Mouse (Mus musculus) heart, adult 2 months (tissue): ENCODE results near the gene Lrrc45. TPM values are rescaled to one million over a fixed set of nuclear protein-coding genes. Genes with fewer than 3 reads are reported as not detected.

Experiments
- DNase-seq, 2 experiments: peaks; one replicate each; pipeline ENCODE4 v3.0.0; 2021
- H3K27ac ChIP-seq: fragments of 200-600 bp; 2 replicates; pipeline ENCODE4 v1.8.1; 2022
- H3K27me3 ChIP-seq: fragments of 200-500 bp; 2 replicates; pipeline ENCODE4 v1.6.1; 2012; ENCODE audit warnings: mild to moderate bottlenecking, low read length, inconsistent platforms, mixed read lengths; ENCODE audit not compliant: control insufficient read depth, insufficient read depth
- H3K36me3 ChIP-seq: fragments of 200-500 bp; 2 replicates; pipeline ENCODE4 v1.6.1; 2012; ENCODE audit warnings: low read length, inconsistent platforms; ENCODE audit not compliant: control insufficient read depth, insufficient read depth
- H3K4me1 ChIP-seq: fragments of 200-500 bp; 2 replicates; pipeline ENCODE4 v1.6.1; 2011; ENCODE audit warnings: low read length; ENCODE audit not compliant: control insufficient read depth, insufficient read depth
- H3K4me3 ChIP-seq: fragments of 200-600 bp; 2 replicates; pipeline ENCODE4 v1.8.1; 2022
- H3K79me2 ChIP-seq: fragments of 200-500 bp; replicated peaks from 2 replicates; pipeline ENCODE4 v1.6.1; 2012; ENCODE audit warnings: mild to moderate bottlenecking, inconsistent platforms, low read length, moderate library complexity, mixed read lengths; ENCODE audit not compliant: control insufficient read depth, insufficient read depth
- H3K9ac ChIP-seq: fragments of 200-500 bp; 2 replicates; pipeline ENCODE4 v1.6.1; 2012; ENCODE audit warnings: low read depth, mild to moderate bottlenecking, control low read depth, inconsistent platforms, low read length, mixed read lengths
- CTCF ChIP-seq: fragments of 200-600 bp; IDR thresholded peaks from 2 replicates; pipeline ENCODE4 v1.8.1; 2022; ENCODE audit warnings: antibody characterized with exemption, mild to moderate bottlenecking, moderate library complexity
- EP300 ChIP-seq: fragments of 200-500 bp; IDR thresholded peaks from 2 replicates; pipeline ENCODE4 v1.6.1; 2011; ENCODE audit warnings: low read depth, low read length, control low read depth; ENCODE audit not compliant: insufficient read depth
- POLR2A ChIP-seq: fragments of 200-500 bp; IDR thresholded peaks from 2 replicates; pipeline ENCODE4 v1.6.1; 2011; ENCODE audit warnings: mild to moderate bottlenecking, low read depth, low read length, control low read depth; ENCODE audit not compliant: insufficient read depth
- WGBS: fragments of 180-500 bp; shearing (Covaris S2); methylation state at CpG from one replicate; pipeline ENCODE4 v1.1.7; 2018; 5-methylcytosine and 5-hydroxymethylcytosine counted together
- intact Hi-C: fragments of 180-260 bp; cut with DNase I; formaldehyde crosslinking; loops from one replicate; pipeline ENCODE4 v1.15.1; 2025
- polyA plus RNA-seq: library from polyadenylated mRNA; depleted of rRNA; stranded (reverse); fragments of >200 nt; gene quantifications from 2 replicates; pipeline ENCODE4 v1.2.3, GENCODE M21; 2012
- total RNA-seq, 2 experiments: library from RNA; stranded (reverse); gene quantifications; 2 replicates each; pipeline ENCODE4 v1.2.3; 2021

The Lrrc45 gene
- total and polyA plus RNA-seq, 3 experiments = 4.2 to 12.7 (median 4.5) TPM

- Histone ChIP-seq H3K9ac (no peak within 1 kb of the TSS; the same call in 1 of the 2 replicates), H3K36me3 (no peaks in the 10 kb centered on the region), H3K27me3 (no peaks in the 10 kb centered on the region), H3K79me2 (no peaks in the 10 kb centered on the region), H3K4me3 (no peak within 1 kb of the TSS), H3K27ac (no peak within 1 kb of the TSS), H3K4me1 (peaks cover 15% of the 10 kb centered on the region)
- intact Hi-C loops = no loop called here
- TF ChIP-seq POLR2A = peak; percentile 47; the same call in 1 of the 2 replicates
- TF ChIP-seq CTCF = peak; percentile 27
- TF ChIP-seq EP300 = peak; percentile 82; the same call in 1 of the 2 replicates
- DNase-seq = peak; percentile 59 to 67
- whole genome bisulfite sequencing = 51% methylated on average over 12 of the region's 12 CpGs
Observed at GRCm38 (mm10) chr11:120731858-120732680, 18.3 kb downstream of the Lrrc45 start, which contains the start of gene Cbr2. TSS of gene Cbr2 (minus strand) at chr11:120732114.

DNA sequence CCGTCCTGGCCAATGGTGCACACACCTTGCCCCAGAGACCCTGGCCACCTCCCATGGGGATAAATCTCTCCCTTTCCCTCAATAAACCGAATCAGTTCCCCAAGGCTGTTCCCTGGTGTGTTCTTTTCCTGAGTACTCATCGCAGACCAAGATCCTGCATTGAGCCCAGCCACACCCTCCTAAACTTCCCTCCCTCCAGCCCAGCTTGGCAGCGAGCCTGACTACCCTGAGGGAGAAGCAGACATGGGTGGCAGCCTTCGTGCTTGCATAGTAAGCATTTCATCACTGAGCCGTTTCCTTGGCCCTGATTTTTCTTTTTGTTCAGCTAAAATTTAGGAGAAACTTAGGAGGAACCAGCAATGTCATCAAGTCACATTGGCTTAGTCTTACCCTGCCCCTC, 19.8 kb downstream of the Lrrc45 start:
- WGBS = 28% methylated on average over 6 of the region's 6 CpGs
- intact Hi-C loops = no loop called here

DNA sequence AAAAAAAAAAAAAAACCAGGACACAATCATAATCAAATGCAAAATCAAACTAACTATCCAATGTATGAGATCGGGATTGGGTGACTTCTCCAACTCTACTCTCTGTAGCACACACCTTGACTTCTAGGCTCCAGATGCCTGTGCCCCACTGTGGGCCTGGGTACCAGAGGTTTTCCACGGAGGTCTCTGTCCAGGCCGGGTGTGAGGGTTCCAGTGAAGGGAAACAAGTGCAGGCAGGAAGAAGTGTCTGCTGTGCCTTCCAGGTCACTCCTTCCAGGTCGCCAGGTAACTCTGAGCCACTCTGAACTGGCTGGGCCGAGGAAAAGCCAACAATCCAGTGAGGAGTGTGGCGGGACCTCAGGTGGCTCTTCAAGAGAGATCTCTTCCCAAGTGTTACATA, 22.7 kb downstream of the Lrrc45 start:
- WGBS = 69% methylated on average over 6 of the region's 6 CpGs
- Histone ChIP-seq H3K4me1 (peaks cover 14% of the 10 kb centered on the region), H3K4me3 (no peak overlapping the region), H3K79me2 (no peaks in the 10 kb centered on the region), H3K27me3 (no peaks in the 10 kb centered on the region), H3K27ac (no peak overlapping the region), H3K9ac (no peak overlapping the region), H3K36me3 (no peaks in the 10 kb centered on the region)
- no peak for DNase-seq
- TF ChIP-seq CTCF = no peak
- no peak for TF ChIP-seq POLR2A
- TF ChIP-seq EP300 = no peak
- intact Hi-C loops = no loop called here

More for the DNA sequence above, 19.8 kb downstream of the Lrrc45 start:
- Histone ChIP-seq H3K79me2 (no peaks in the 10 kb centered on the region), H3K36me3 (no peaks in the 10 kb centered on the region), H3K4me1 (peaks cover 15% of the 10 kb centered on the region), H3K27ac (no peak overlapping the region), H3K27me3 (no peaks in the 10 kb centered on the region), H3K4me3 (no peak overlapping the region), H3K9ac (no peak overlapping the region)
- TF ChIP-seq EP300 (peak; percentile 45; the same call in 1 of the 2 replicates), POLR2A (no peak), CTCF (no peak)
- DNase-seq = peak; percentile 57 to 75

DNA sequence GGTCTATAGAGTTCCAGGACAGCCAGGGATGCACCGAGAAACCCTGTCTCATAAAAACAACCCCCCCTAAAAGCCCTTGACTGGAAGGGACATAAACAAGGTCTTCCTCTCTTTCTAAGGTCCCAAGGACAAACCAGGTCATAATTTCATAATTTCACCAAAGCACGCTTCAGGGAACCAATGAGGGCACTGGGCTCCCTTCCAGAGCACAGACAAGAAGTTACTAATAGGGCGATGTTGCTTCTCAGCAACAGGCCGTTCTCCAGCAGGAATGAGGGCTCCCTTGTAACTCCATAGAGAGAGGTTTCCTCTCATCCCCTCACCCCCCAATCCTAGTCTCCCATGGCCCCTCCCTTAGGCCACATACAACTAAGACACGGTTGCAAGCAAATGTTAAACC, 27.3 kb downstream of the Lrrc45 start:
- Histone ChIP-seq H3K27me3 (no peaks in the 10 kb centered on the region), H3K36me3 (no peaks in the 10 kb centered on the region), H3K79me2 (no peaks in the 10 kb centered on the region), H3K9ac (no peak overlapping the region), H3K4me1 (no peaks in the 10 kb centered on the region), H3K27ac (no peak overlapping the region), H3K4me3 (no peak overlapping the region)
- no peak for DNase-seq
- TF ChIP-seq POLR2A = no peak
- no peak for TF ChIP-seq CTCF
- no peak for TF ChIP-seq EP300
- intact Hi-C loops = no loop called here
- WGBS = 81% methylated on average over 5 of the region's 5 CpGs

- intact Hi-C loops = no loop called here
- TF ChIP-seq CTCF (no peak), POLR2A (no peak), EP300 (no peak)
- H3K4me3 ChIP-seq = no peak overlapping the region
- H3K4me1 ChIP-seq = peaks cover 7% of the 10 kb centered on the region
- no peak for DNase-seq
- WGBS = 80% methylated on average over 7 of the region's 7 CpGs
- H3K79me2 ChIP-seq = no peaks in the 10 kb centered on the region
- H3K27ac ChIP-seq = no peak overlapping the region
- H3K36me3 ChIP-seq = peaks cover 3% of the 10 kb centered on the region; the same call in 1 of the 2 replicates
- no peaks in the 10 kb centered on the region for H3K27me3 ChIP-seq
- no peak overlapping the region for H3K9ac ChIP-seq
Observed at GRCm38 (mm10) chr11:120744121-120744701, 30.5 kb downstream of the Lrrc45 start.

DNA sequence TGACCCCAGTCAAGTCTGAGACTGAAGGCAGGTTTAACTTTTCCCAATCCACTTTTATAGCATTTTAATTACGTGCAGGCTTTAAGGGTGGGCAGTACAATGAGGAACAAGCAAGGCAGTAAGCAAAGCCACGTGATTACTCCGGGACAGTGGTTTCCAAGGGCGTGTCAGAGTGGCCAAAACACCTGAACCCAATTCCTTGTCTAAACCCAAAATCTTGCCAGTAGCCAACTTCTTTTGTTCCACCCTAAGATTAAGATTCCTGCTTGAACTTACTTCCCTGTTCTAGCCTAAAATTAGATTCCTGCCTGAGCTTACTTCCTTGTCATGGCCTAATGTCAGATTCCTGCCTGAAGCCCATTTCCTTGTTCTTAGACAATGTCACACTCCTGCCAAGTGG, 34.2 kb downstream of the Lrrc45 start:
- Histone ChIP-seq H3K36me3 (peaks cover 3% of the 10 kb centered on the region; the same call in 1 of the 2 replicates), H3K27me3 (no peaks in the 10 kb centered on the region), H3K9ac (no peak overlapping the region), H3K4me1 (peaks cover 7% of the 10 kb centered on the region), H3K79me2 (no peaks in the 10 kb centered on the region), H3K27ac (peak overlapping the region; percentile 49), H3K4me3 (no peak overlapping the region)
- WGBS = 47% methylated on average over 4 of the region's 4 CpGs
- TF ChIP-seq POLR2A (no peak), EP300 (peak; percentile 43; the same call in 1 of the 2 replicates)
- no peak for DNase-seq
- intact Hi-C loops = no loop called here
